In genomic region chr10:69466586-69466985, GRCm38 (mm10) we compare ENCODE assay signal across 9 mouse cellular contexts.
DNase-seq lines count a peak whose midpoint lies in the region; ATAC-seq lines count a peak whose summit lies in the region.
"Had no signal": no experiment of that assay in that cellular context is flagged by ENCODE, and none has a peak within 500 bp of the region (broad histone marks: within the 10 kb centered on the region; RNA-seq: fewer than 3 reads in every experiment).

No protein-coding gene starts in this region.

- 62% methylated on average over 4 of the region's 4 CpGs for WGBS in heart, embryonic 12.5 days
- WGBS in forebrain, embryonic 11.5 days = 62% methylated on average over 4 of the region's 4 CpGs
- 16% methylated on average over 4 of the region's 4 CpGs for WGBS in hindbrain, embryonic 15.5 days
- WGBS in neural tube, embryonic 14.5 days = 15% methylated on average over 4 of the region's 4 CpGs
- WGBS in kidney, embryonic 14.5 days = 47% methylated on average over 4 of the region's 4 CpGs
- WGBS in kidney, embryonic 15.5 days = 40% methylated on average over 4 of the region's 4 CpGs

- no peaks in the 10 kb centered on the region for H3K27me3 ChIP-seq in heart, embryonic 12.5 days (replicated peaks)
- no peaks in the 10 kb centered on the region for H3K27me3 ChIP-seq in forebrain, embryonic 11.5 days (ENCODE audit: control insufficient read depth, insufficient read depth, low read length)
- no peaks in the 10 kb centered on the region for H3K27me3 ChIP-seq in hindbrain, embryonic 15.5 days
- no peaks in the 10 kb centered on the region for H3K27me3 ChIP-seq in neural tube, embryonic 14.5 days (ENCODE audit: control insufficient read depth, insufficient read depth, low read length)
- no peaks in the 10 kb centered on the region for H3K27me3 ChIP-seq in kidney, embryonic 14.5 days (ENCODE audit: control insufficient read depth, insufficient read depth, low read length)
- no peaks in the 10 kb centered on the region for H3K27me3 ChIP-seq in kidney, embryonic 15.5 days
- H3K27me3 ChIP-seq: liver, embryonic 13.5 days had no signal

- peak; percentile 3 to 15 for DNase-seq in heart, adult 9 months (ENCODE audit: low spot score in 2 of 2)
- no peak for DNase-seq in forebrain, embryonic 11.5 days (ENCODE audit: low spot score)
- DNase-seq: liver, embryonic 13.5 days had no signal

- H3K4me1 ChIP-seq in heart, embryonic 12.5 days (replicated peaks) = no peaks in the 10 kb centered on the region
- peaks cover 6% of the 10 kb centered on the region; the same call in 1 of the 2 replicates for H3K4me1 ChIP-seq in forebrain, embryonic 11.5 days (replicated peaks; ENCODE audit: control insufficient read depth, insufficient read depth, low read length)
- H3K4me1 ChIP-seq in hindbrain, embryonic 15.5 days (replicated peaks) = peaks cover 48% of the 10 kb centered on the region
- H3K4me1 ChIP-seq in neural tube, embryonic 14.5 days (ENCODE audit: control insufficient read depth, insufficient read depth, low read length) = peaks cover 33% of the 10 kb centered on the region
- no peaks in the 10 kb centered on the region for H3K4me1 ChIP-seq in kidney, embryonic 14.5 days (ENCODE audit: control insufficient read depth, insufficient read depth, low read length)
- no peaks in the 10 kb centered on the region for H3K4me1 ChIP-seq in kidney, embryonic 15.5 days
- H3K4me1 ChIP-seq: liver, embryonic 13.5 days had no signal

- H3K36me3 ChIP-seq in heart, embryonic 12.5 days = no peaks in the 10 kb centered on the region
- H3K36me3 ChIP-seq in forebrain, embryonic 11.5 days (ENCODE audit: control insufficient read depth, insufficient read depth, low read length) = no peaks in the 10 kb centered on the region
- no peaks in the 10 kb centered on the region for H3K36me3 ChIP-seq in hindbrain, embryonic 15.5 days
- H3K36me3 ChIP-seq in neural tube, embryonic 14.5 days (ENCODE audit: control insufficient read depth, insufficient read depth, low read length) = no peaks in the 10 kb centered on the region
- no peaks in the 10 kb centered on the region for H3K36me3 ChIP-seq in kidney, embryonic 14.5 days (ENCODE audit: control insufficient read depth, insufficient read depth, low read length)
- H3K36me3 ChIP-seq in kidney, embryonic 15.5 days = no peaks in the 10 kb centered on the region
- H3K36me3 ChIP-seq: liver, embryonic 13.5 days had no signal

- H3K27ac ChIP-seq in heart, embryonic 12.5 days (ENCODE audit: poor library complexity, severe bottlenecking) = no peak overlapping the region
- H3K27ac ChIP-seq in forebrain, embryonic 11.5 days (ENCODE audit: low read depth, low read length) = peak overlapping the region; percentile 41; the same call in 1 of the 2 replicates
- peak overlapping the region; percentile 91 for H3K27ac ChIP-seq in hindbrain, embryonic 15.5 days (replicated peaks)
- peak overlapping the region; percentile 92 for H3K27ac ChIP-seq in neural tube, embryonic 14.5 days (ENCODE audit: low read depth, low read length)
- H3K27ac ChIP-seq in kidney, embryonic 14.5 days (ENCODE audit: low read depth, low read length) = no peak overlapping the region
- no peak overlapping the region for H3K27ac ChIP-seq in kidney, embryonic 15.5 days
- H3K27ac ChIP-seq: kidney, postnatal 0 days; liver, embryonic 13.5 days had no signal

- H3K9me3 ChIP-seq in heart, embryonic 12.5 days (replicated peaks) = no peaks in the 10 kb centered on the region
- H3K9me3 ChIP-seq in forebrain, embryonic 11.5 days (ENCODE audit: control insufficient read depth, low read length) = no peaks in the 10 kb centered on the region
- no peaks in the 10 kb centered on the region for H3K9me3 ChIP-seq in hindbrain, embryonic 15.5 days
- no peaks in the 10 kb centered on the region for H3K9me3 ChIP-seq in neural tube, embryonic 14.5 days (ENCODE audit: control insufficient read depth, low read length)
- H3K9me3 ChIP-seq in kidney, embryonic 14.5 days (ENCODE audit: control insufficient read depth, low read length) = no peaks in the 10 kb centered on the region
- no peaks in the 10 kb centered on the region for H3K9me3 ChIP-seq in kidney, embryonic 15.5 days (replicated peaks)
- H3K9me3 ChIP-seq: liver, embryonic 13.5 days had no signal

- no peak overlapping the region for H3K4me2 ChIP-seq in heart, embryonic 12.5 days
- no peak overlapping the region for H3K4me2 ChIP-seq in forebrain, embryonic 11.5 days (ENCODE audit: low read depth, low read length, severe bottlenecking)
- H3K4me2 ChIP-seq in hindbrain, embryonic 15.5 days = peak overlapping the region; percentile 48; the same call in 1 of the 2 replicates
- no peak overlapping the region for H3K4me2 ChIP-seq in neural tube, embryonic 14.5 days (ENCODE audit: low read depth, low read length)
- no peak overlapping the region for H3K4me2 ChIP-seq in kidney, embryonic 14.5 days (replicated peaks; ENCODE audit: low read depth, low read length)
- no peak overlapping the region for H3K4me2 ChIP-seq in kidney, embryonic 15.5 days
- H3K4me2 ChIP-seq: liver, embryonic 13.5 days had no signal

- no peak for ATAC-seq in heart, embryonic 12.5 days (ENCODE audit: insufficient number of reproducible peaks, low FRiP score)
- no peak for ATAC-seq in forebrain, embryonic 11.5 days (replicated peaks; ENCODE audit: low FRiP score)
- no peak for ATAC-seq in hindbrain, embryonic 15.5 days (ENCODE audit: low FRiP score, low read depth)
- ATAC-seq in neural tube, embryonic 14.5 days (ENCODE audit: low read depth) = peak; percentile 49; the same call in 1 of the 2 replicates
- ATAC-seq in kidney, embryonic 14.5 days (ENCODE audit: low FRiP score, low TSS enrichment) = no peak
- no peak for ATAC-seq in kidney, embryonic 15.5 days (replicated peaks; ENCODE audit: low FRiP score)

- no peak overlapping the region for H3K9ac ChIP-seq in heart, embryonic 12.5 days
- H3K9ac ChIP-seq in forebrain, embryonic 11.5 days (ENCODE audit: low read length) = no peak overlapping the region
- H3K9ac ChIP-seq in hindbrain, embryonic 15.5 days = no peak overlapping the region
- no peak overlapping the region for H3K9ac ChIP-seq in neural tube, embryonic 14.5 days (replicated peaks; ENCODE audit: low read depth, low read length)
- H3K9ac ChIP-seq in kidney, embryonic 14.5 days (ENCODE audit: low read depth, low read length) = no peak overlapping the region
- H3K9ac ChIP-seq in kidney, embryonic 15.5 days = no peak overlapping the region
- H3K9ac ChIP-seq: liver, embryonic 13.5 days had no signal

- H3K4me3 ChIP-seq in heart, embryonic 12.5 days = no peak overlapping the region
- H3K4me3 ChIP-seq in forebrain, embryonic 11.5 days (ENCODE audit: low read depth, low read length) = no peak overlapping the region
- H3K4me3 ChIP-seq in hindbrain, embryonic 15.5 days = no peak overlapping the region
- H3K4me3 ChIP-seq in neural tube, embryonic 14.5 days (ENCODE audit: low read depth, low read length) = no peak overlapping the region
- no peak overlapping the region for H3K4me3 ChIP-seq in kidney, embryonic 14.5 days (ENCODE audit: low read length)
- H3K4me3 ChIP-seq in kidney, embryonic 15.5 days (replicated peaks) = no peak overlapping the region
- H3K4me3 ChIP-seq: liver, embryonic 13.5 days had no signal

Comparison
In these comparisons a context has a peak if more than half of its experiments do, and no peak if none do; other contexts are left out.
1. H3K27ac ChIP-seq: peak in forebrain, embryonic 11.5 days (single experiment), hindbrain, embryonic 15.5 days (single experiment) and neural tube, embryonic 14.5 days (single experiment); none in heart, embryonic 12.5 days (single experiment), kidney, embryonic 14.5 days (single experiment) and kidney, embryonic 15.5 days (single experiment).